Comparison of ENCODE assay signal across 8 mouse cellular contexts in genomic region chr17:5139553-5139952, GRCm38 (mm10).
DNase-seq lines count a peak whose midpoint lies in the region; ATAC-seq and TF ChIP-seq lines count a peak whose summit lies in the region.

No protein-coding gene starts in this region.

- no peaks in the 10 kb centered on the region for H3K36me3 ChIP-seq in kidney, embryonic 14.5 days (ENCODE audit: control insufficient read depth, insufficient read depth, low read length)
- H3K36me3 ChIP-seq in CH12.LX (replicated peaks in 1 of 2; ENCODE audit: control insufficient read depth in 1 of 2, insufficient read depth in 1 of 2, low read length in 1 of 2), result peaks cover 0 to 14% of the 10 kb centered on the region in 2 experiments
- no peaks in the 10 kb centered on the region for H3K36me3 ChIP-seq in hindbrain, embryonic 10.5 days
- no peaks in the 10 kb centered on the region for H3K36me3 ChIP-seq in midbrain, embryonic 13.5 days

- H3K27me3 ChIP-seq in kidney, embryonic 14.5 days (ENCODE audit: control insufficient read depth, insufficient read depth, low read length), result no peaks in the 10 kb centered on the region
- no peaks in the 10 kb centered on the region for H3K27me3 ChIP-seq in CH12.LX (replicated peaks)
- H3K27me3 ChIP-seq in hindbrain, embryonic 10.5 days (ENCODE audit: insufficient read depth, poor library complexity, severe bottlenecking), result no peaks in the 10 kb centered on the region
- no peaks in the 10 kb centered on the region for H3K27me3 ChIP-seq in midbrain, embryonic 13.5 days

- no peak overlapping the region; the same call in 1 of the 2 replicates for H3K9ac ChIP-seq in kidney, embryonic 14.5 days (ENCODE audit: low read depth, low read length)
- H3K9ac ChIP-seq in CH12.LX (ENCODE audit: insufficient read depth, low read depth), result peak overlapping the region; percentile 57
- H3K9ac ChIP-seq in midbrain, embryonic 13.5 days (replicated peaks), result no peak overlapping the region

- TF ChIP-seq RAD21 in CH12.LX (IDR thresholded peaks at IDR 0.05; ENCODE audit: low read depth, low read length), result no peak

- peak overlapping the region; percentile 77 for H3K27ac ChIP-seq in kidney, embryonic 14.5 days (ENCODE audit: low read depth, low read length)
- H3K27ac ChIP-seq in CH12.LX (ENCODE audit: insufficient read depth, low read depth), result peak overlapping the region; percentile 41; the same call in 1 of the 2 replicates
- peak overlapping the region; percentile 4; the same call in 1 of the 2 replicates for H3K27ac ChIP-seq in hindbrain, embryonic 10.5 days
- H3K27ac ChIP-seq in midbrain, embryonic 13.5 days, result peak overlapping the region; percentile 81

- no peak for TF ChIP-seq CTCF in CH12.LX (conservative IDR thresholded peaks at IDR 0.05 in 1 of 2, IDR thresholded peaks at IDR 0.05 in 1 of 2; ENCODE audit: low read depth in 2 of 2, low read length in 2 of 2)

- WGBS in kidney, embryonic 14.5 days, result 21% methylated on average over 8 of the region's 8 CpGs
- WGBS in hindbrain, embryonic 10.5 days, result 89% methylated on average over 8 of the region's 8 CpGs
- WGBS in midbrain, embryonic 13.5 days, result 38% methylated on average over 8 of the region's 8 CpGs

- intact Hi-C loops in gastrocnemius, postnatal 36 days (cut with DNase I), result no loop called here

- peak; percentile 72 for TF ChIP-seq EP300 in CH12.LX (IDR thresholded peaks at IDR 0.05; ENCODE audit: low read length)

- dilution Hi-C loops in CH12.LX (cut with MboI; ENCODE audit: extremely low pct_ligation_motif_present, extremely low pct_unique_long_range_greater_than_20kb, low sequenced_read_pairs), result no loop called here

- H3K4me1 ChIP-seq in kidney, embryonic 14.5 days (ENCODE audit: control insufficient read depth, insufficient read depth, low read length), result peaks cover 20% of the 10 kb centered on the region
- peaks cover 8 to 81% of the 10 kb centered on the region in 2 experiments for H3K4me1 ChIP-seq in CH12.LX (ENCODE audit: control insufficient read depth in 1 of 2, insufficient read depth in 2 of 2)
- peaks cover 45% of the 10 kb centered on the region for H3K4me1 ChIP-seq in hindbrain, embryonic 10.5 days (replicated peaks)
- H3K4me1 ChIP-seq in midbrain, embryonic 13.5 days (replicated peaks), result peaks cover 63% of the 10 kb centered on the region

- H3K9me3 ChIP-seq in kidney, embryonic 14.5 days (ENCODE audit: control insufficient read depth, low read length), result no peaks in the 10 kb centered on the region
- H3K9me3 ChIP-seq in CH12.LX (replicated peaks; ENCODE audit: low read length), result no peaks in the 10 kb centered on the region
- no peaks in the 10 kb centered on the region for H3K9me3 ChIP-seq in hindbrain, embryonic 10.5 days
- no peaks in the 10 kb centered on the region for H3K9me3 ChIP-seq in midbrain, embryonic 13.5 days

- no peak overlapping the region for H3K4me3 ChIP-seq in kidney, embryonic 14.5 days (ENCODE audit: low read length)
- peak overlapping the region in 2 of 3 experiments; percentile 27 to 31 for H3K4me3 ChIP-seq in CH12.LX (replicated peaks in 1 of 3; ENCODE audit: low read depth in 2 of 3, low read length in 2 of 3, poor library complexity in 1 of 3)
- no peak overlapping the region for H3K4me3 ChIP-seq in hindbrain, embryonic 10.5 days
- H3K4me3 ChIP-seq in midbrain, embryonic 13.5 days (replicated peaks), result no peak overlapping the region

- ATAC-seq in kidney, embryonic 14.5 days (ENCODE audit: low FRiP score, low TSS enrichment), result peak; percentile 3; the same call in 1 of the 2 replicates
- ATAC-seq in midbrain, embryonic 13.5 days, result peak; percentile 18; the same call in 1 of the 2 replicates
- ATAC-seq in cerebellum, adult (ENCODE audit: insufficient number of reproducible peaks, low FRiP score, low TSS enrichment), result no peak

- H3K79me2 ChIP-seq in CH12.LX (replicated peaks; ENCODE audit: control insufficient read depth, extremely low read depth, insufficient read depth, poor library complexity, severe bottlenecking), result no peaks in the 10 kb centered on the region

- in situ Hi-C loops in CH12.LX (cut with MboI; ENCODE audit: low pct_ligation_motif_present, low pct_unique_long_range_greater_than_20kb, low sequenced_read_pairs), result no loop called here

- no peak for TF ChIP-seq POLR2A in CH12.LX (IDR thresholded peaks at IDR 0.05; ENCODE audit: low read depth, low read length)

- H3K4me2 ChIP-seq in kidney, embryonic 14.5 days (replicated peaks; ENCODE audit: low read depth, low read length), result peak overlapping the region; percentile 13; the same call in 1 of the 2 replicates
- H3K4me2 ChIP-seq in CH12.LX (ENCODE audit: insufficient read depth, low read depth, poor library complexity, severe bottlenecking), result peak overlapping the region; percentile 90
- 0 out of 2 replicates have a peak overlapping the region, but pooled peaks have one; percentile 17 for H3K4me2 ChIP-seq in midbrain, embryonic 13.5 days (replicated peaks)

- no peak for DNase-seq in kidney, postnatal 14 days
- peak; percentile 55 for DNase-seq in CH12.LX (ENCODE audit: extremely low read depth)
- DNase-seq in hindbrain, embryonic 10.5 days (ENCODE audit: low spot score), result no peak
- DNase-seq in gastrocnemius, postnatal 36 days, result no peak
- no peak for DNase-seq in left cerebral cortex, adult 8-10 months (ENCODE audit: low spot score in 2 of 2)

TF ChIP-seq in CH12.LX, 34 proteins besides CTCF, POLR2A, EP300 and RAD21:
- TF ChIP-seq NRF1 (IDR thresholded peaks at IDR 0.05; ENCODE audit: low read depth, low read length) (no peak), JUND (conservative IDR thresholded peaks at IDR 0.05; ENCODE audit: low read depth, low read length) (no peak), ELF1 (IDR thresholded peaks at IDR 0.05; ENCODE audit: low read depth, low read length) (no peak), CHD1 (IDR thresholded peaks at IDR 0.05; ENCODE audit: low read depth, low read length) (no peak), SIN3A (IDR thresholded peaks at IDR 0.05; ENCODE audit: low read length) (peak; percentile 39; the same call in 1 of the 2 replicates), MYC (IDR thresholded peaks at IDR 0.05; ENCODE audit: low read depth, low read length) (0 out of 2 replicates have a peak, but pooled peaks have one; percentile 15), ZMIZ1 (IDR thresholded peaks at IDR 0.05; ENCODE audit: low read depth, low read length) (no peak), PAX5 (IDR thresholded peaks at IDR 0.05; ENCODE audit: low read length) (no peak), BHLHE40 (IDR thresholded peaks at IDR 0.05; ENCODE audit: low read depth, low read length) (0 out of 2 replicates have a peak, but pooled peaks have one; percentile 14), POLR2AphosphoS2 (IDR thresholded peaks at IDR 0.05; ENCODE audit: low read depth, low read length) (no peak), MAFK (IDR thresholded peaks at IDR 0.05; ENCODE audit: insufficient replicate concordance, low read length) (no peak), MEF2A (IDR thresholded peaks at IDR 0.05; ENCODE audit: borderline replicate concordance, low read depth, low read length) (peak; percentile 59; the same call in 1 of the 2 replicates), ETS1 (conservative IDR thresholded peaks at IDR 0.05; ENCODE audit: low read depth, low read length) (0 out of 2 replicates have a peak, but pooled peaks have one; percentile 39), TBP (conservative IDR thresholded peaks at IDR 0.05; ENCODE audit: low read depth, low read length) (0 out of 2 replicates have a peak, but pooled peaks have one; percentile 18), MAX (IDR thresholded peaks at IDR 0.05; ENCODE audit: low read length) (no peak), USF1 (IDR thresholded peaks at IDR 0.05; ENCODE audit: low read depth, low read length) (no peak), UBTF (IDR thresholded peaks at IDR 0.05; ENCODE audit: low read depth, low read length) (no peak), MAZ (IDR thresholded peaks at IDR 0.05; ENCODE audit: low read depth, low read length) (no peak), MXI1 (IDR thresholded peaks at IDR 0.05; ENCODE audit: low read depth, low read length) (0 out of 2 replicates have a peak, but pooled peaks have one; percentile 2), SMC3 (IDR thresholded peaks at IDR 0.05; ENCODE audit: low read depth, low read length) (no peak), ZC3H11A (IDR thresholded peaks at IDR 0.05; ENCODE audit: low read depth, low read length) (no peak), CHD2 (IDR thresholded peaks at IDR 0.05; ENCODE audit: low read length) (no peak), GABPA (IDR thresholded peaks at IDR 0.05; ENCODE audit: insufficient replicate concordance, low read depth, low read length) (no peak), E2F4 (IDR thresholded peaks at IDR 0.05; ENCODE audit: insufficient replicate concordance, low read depth, low read length) (no peak), RCOR1 (conservative IDR thresholded peaks at IDR 0.05; ENCODE audit: low read depth, low read length) (no peak), USF2 (conservative IDR thresholded peaks at IDR 0.05; ENCODE audit: low read depth, low read length) (no peak), NELFE (IDR thresholded peaks at IDR 0.05; ENCODE audit: low read depth, low read length) (no peak), ZNF384 (IDR thresholded peaks at IDR 0.05; ENCODE audit: low read depth, low read length) (no peak), TCF12 (IDR thresholded peaks at IDR 0.05; ENCODE audit: low read depth, low read length) (no peak), HCFC1 (IDR thresholded peaks at IDR 0.05; ENCODE audit: low read depth, low read length) (no peak), ZKSCAN1 (IDR thresholded peaks at IDR 0.05; ENCODE audit: borderline replicate concordance, low read depth, low read length) (no peak), KAT2A (IDR thresholded peaks at IDR 0.05; ENCODE audit: insufficient replicate concordance, low read length) (no peak), JUN (IDR thresholded peaks at IDR 0.05; ENCODE audit: insufficient read depth, low read depth, low read length) (peak; percentile 71), IRF4 (IDR thresholded peaks at IDR 0.05; ENCODE audit: low read depth, low read length) (peak; percentile 73; the same call in 1 of the 2 replicates)

Comparison
In these comparisons a context has a peak if more than half of its experiments do, and no peak if none do; other contexts are left out.
1. H3K27ac ChIP-seq: peak in every context shown above with its lines; median percentile 81 in midbrain, embryonic 13.5 days; 77 in kidney, embryonic 14.5 days; 41 in CH12.LX; 4 in hindbrain, embryonic 10.5 days.
2. H3K4me2 ChIP-seq: peak in every context shown above with its lines; median percentile 90 in CH12.LX; 17 in midbrain, embryonic 13.5 days; 13 in kidney, embryonic 14.5 days.
3. H3K4me3 ChIP-seq: peak in CH12.LX (2 of 3); none in kidney, embryonic 14.5 days (single experiment), hindbrain, embryonic 10.5 days (single experiment) and midbrain, embryonic 13.5 days (single experiment).